5 mouse cellular contexts compared by ENCODE assay signal in genomic region chr9:29653678-29654235, GRCm38 (mm10).
"Had no signal": no experiment of that assay in that cellular context is flagged by ENCODE, and none has a peak within 500 bp of the region (broad histone marks: within the 10 kb centered on the region; RNA-seq: fewer than 3 reads in every experiment).

No protein-coding gene starts in this region.

- H3K4me2 ChIP-seq: liver, embryonic 12.5 days; midbrain, embryonic 13.5 days had no signal

- H3K9me3 ChIP-seq: liver, embryonic 12.5 days; midbrain, embryonic 13.5 days had no signal

- H3K4me3 ChIP-seq: liver, embryonic 12.5 days; midbrain, embryonic 13.5 days had no signal

- H3K36me3 ChIP-seq: liver, embryonic 12.5 days; midbrain, embryonic 13.5 days had no signal

- H3K27me3 ChIP-seq: liver, embryonic 12.5 days had no signal

- ATAC-seq: liver, embryonic 12.5 days; midbrain, embryonic 13.5 days had no signal

- H3K27ac ChIP-seq: liver, embryonic 12.5 days; midbrain, embryonic 13.5 days had no signal

- H3K4me1 ChIP-seq: liver, embryonic 12.5 days had no signal

- H3K9ac ChIP-seq: liver, embryonic 12.5 days; midbrain, embryonic 13.5 days had no signal

- DNase-seq: kidney, postnatal 14 days; left cerebral cortex, postnatal 4 days; thymus, postnatal 36 days had no signal
